Comparison of ENCODE assay signal across 26 mouse cellular contexts in genomic region chr8:79084359-79084820, GRCm38 (mm10). TPM values are rescaled to one million over a fixed set of nuclear protein-coding genes. Genes with fewer than 3 reads are reported as not detected.
DNase-seq lines count a peak whose midpoint lies in the region; ATAC-seq and TF ChIP-seq lines count a peak whose summit lies in the region.
"Had no signal": no experiment of that assay in that cellular context is flagged by ENCODE, and none has a peak within 500 bp of the region (broad histone marks: within the 10 kb centered on the region; RNA-seq: fewer than 3 reads in every experiment).

No protein-coding gene starts in this region.

- H3K4me1 ChIP-seq in heart, embryonic 13.5 days: peaks cover 58% of the 10 kb centered on the region
- H3K4me1 ChIP-seq in intestine, embryonic 16.5 days (ENCODE audit: control insufficient read depth, insufficient read depth, low read length): peaks cover 15% of the 10 kb centered on the region; the same call in 1 of the 2 replicates
- H3K4me1 ChIP-seq in intestine, postnatal 0 days (replicated peaks; ENCODE audit: control insufficient read depth, insufficient read depth, low read length): 0 out of 2 replicates have a peak, but pooled peaks cover 3% of the 10 kb centered on the region
- peaks cover 5% of the 10 kb centered on the region; the same call in 1 of the 2 replicates for H3K4me1 ChIP-seq in neural tube, embryonic 11.5 days (ENCODE audit: control insufficient read depth, insufficient read depth, low read length)
- H3K4me1 ChIP-seq: liver, embryonic 12.5 days had no signal

- H3K4me3 ChIP-seq in heart, embryonic 13.5 days: no peak overlapping the region
- H3K4me3 ChIP-seq in intestine, embryonic 16.5 days (ENCODE audit: low read length): no peak overlapping the region
- H3K4me3 ChIP-seq in intestine, postnatal 0 days (ENCODE audit: low read depth, low read length): no peak overlapping the region
- no peak overlapping the region for H3K4me3 ChIP-seq in neural tube, embryonic 11.5 days (ENCODE audit: low read depth, low read length)
- H3K4me3 ChIP-seq: forebrain, embryonic 13.5 days; hindbrain, embryonic 10.5 days; intestine, embryonic 15.5 days; liver, embryonic 12.5 days; neural tube, embryonic 12.5 days had no signal

- no peaks in the 10 kb centered on the region for H3K27me3 ChIP-seq in heart, embryonic 13.5 days (replicated peaks)
- no peaks in the 10 kb centered on the region for H3K27me3 ChIP-seq in intestine, embryonic 16.5 days (replicated peaks; ENCODE audit: control insufficient read depth, insufficient read depth, low read length)
- no peaks in the 10 kb centered on the region for H3K27me3 ChIP-seq in intestine, postnatal 0 days (replicated peaks; ENCODE audit: control insufficient read depth, insufficient read depth, low read length)
- H3K27me3 ChIP-seq in neural tube, embryonic 11.5 days (ENCODE audit: control insufficient read depth, insufficient read depth, low read length): no peaks in the 10 kb centered on the region
- H3K27me3 ChIP-seq: forebrain, embryonic 13.5 days; intestine, embryonic 15.5 days; liver, embryonic 12.5 days; neural tube, embryonic 12.5 days had no signal

- intact Hi-C loops in heart, postnatal 25 days (cut with DNase I): loop anchor here (1.0 kb wide), 2 partner anchors 20 to 55 kb away; no protein-coding TSS in a partner anchor

- no peak overlapping the region for H3K9ac ChIP-seq in heart, embryonic 13.5 days
- H3K9ac ChIP-seq in intestine, embryonic 16.5 days (ENCODE audit: low read depth, low read length): no peak overlapping the region
- no peak overlapping the region for H3K9ac ChIP-seq in intestine, postnatal 0 days (ENCODE audit: low read depth, low read length)
- no peak overlapping the region for H3K9ac ChIP-seq in neural tube, embryonic 11.5 days (ENCODE audit: low read length)
- H3K9ac ChIP-seq: forebrain, embryonic 13.5 days; intestine, embryonic 15.5 days; liver, embryonic 12.5 days; liver, postnatal 0 days; neural tube, embryonic 12.5 days had no signal

- DNase-seq in heart, postnatal 25 days (ENCODE audit: low spot score): no peak
- peak; percentile 1 for DNase-seq in neural tube, embryonic 11.5 days (ENCODE audit: low spot score)
- DNase-seq in neural tube, embryonic 10.5 days (ENCODE audit: extremely low spot score, low spot score): no peak
- peak; percentile 21 for DNase-seq in skeletal muscle tissue, adult 2 months (ENCODE audit: low read depth, low spot score)
- DNase-seq in urinary bladder, postnatal 4 days (ENCODE audit: low spot score in 2 of 2): no peak
- DNase-seq: adrenal gland, adult 8-10 months; B cell, adult 2 months; cerebellum, adult 8-10 months; cerebellum, postnatal 25 days; gastrocnemius, postnatal 25 days; kidney, postnatal 4 days; left cerebral cortex, postnatal 4 days; liver, postnatal 0 days; lung, postnatal 10 days; midbrain, embryonic 14.5 days; right cerebral cortex, postnatal 4 days had no signal

- no peak for TF ChIP-seq CTCF in intestine, postnatal 0 days (IDR thresholded peaks at IDR 0.05; ENCODE audit: low read depth)

- H3K27ac ChIP-seq in heart, embryonic 13.5 days (replicated peaks): peak overlapping the region; percentile 40
- H3K27ac ChIP-seq in intestine, embryonic 16.5 days (ENCODE audit: low read length): 0 out of 2 replicates have a peak overlapping the region, but pooled peaks have one; percentile 30
- H3K27ac ChIP-seq in intestine, postnatal 0 days (ENCODE audit: low read depth, low read length): no peak overlapping the region
- no peak overlapping the region for H3K27ac ChIP-seq in neural tube, embryonic 11.5 days (ENCODE audit: low read depth, low read length)
- H3K27ac ChIP-seq: forebrain, embryonic 13.5 days; hindbrain, embryonic 10.5 days; hindbrain, postnatal 0 days; intestine, embryonic 15.5 days; liver, embryonic 12.5 days; macrophage; neural tube, embryonic 12.5 days had no signal

- H3K36me3 ChIP-seq in heart, embryonic 13.5 days: peaks cover 52% of the 10 kb centered on the region
- H3K36me3 ChIP-seq in intestine, embryonic 16.5 days (ENCODE audit: control insufficient read depth, insufficient read depth, low read length): no peaks in the 10 kb centered on the region; the same call in none of the 2 replicates
- peaks cover 2% of the 10 kb centered on the region; the same call in 1 of the 2 replicates for H3K36me3 ChIP-seq in intestine, postnatal 0 days (ENCODE audit: control insufficient read depth, insufficient read depth)
- peaks cover 6% of the 10 kb centered on the region; the same call in 1 of the 2 replicates for H3K36me3 ChIP-seq in neural tube, embryonic 11.5 days (ENCODE audit: control insufficient read depth, insufficient read depth, low read length)
- H3K36me3 ChIP-seq: intestine, embryonic 15.5 days had no signal

- no peaks in the 10 kb centered on the region for H3K9me3 ChIP-seq in heart, embryonic 13.5 days
- no peaks in the 10 kb centered on the region for H3K9me3 ChIP-seq in intestine, embryonic 16.5 days (ENCODE audit: control insufficient read depth, low read length)
- no peaks in the 10 kb centered on the region for H3K9me3 ChIP-seq in intestine, postnatal 0 days (ENCODE audit: control insufficient read depth)
- no peaks in the 10 kb centered on the region for H3K9me3 ChIP-seq in neural tube, embryonic 11.5 days (ENCODE audit: control insufficient read depth, low read length)
- H3K9me3 ChIP-seq: forebrain, embryonic 13.5 days; hindbrain, embryonic 10.5 days; intestine, embryonic 15.5 days; liver, embryonic 12.5 days; neural tube, embryonic 12.5 days had no signal

- WGBS in heart, embryonic 13.5 days: 74% methylated on average over 3 of the region's 3 CpGs
- WGBS in intestine, embryonic 16.5 days: 81% methylated on average over 3 of the region's 3 CpGs
- 76% methylated on average over 3 of the region's 3 CpGs for WGBS in intestine, postnatal 0 days
- 86% methylated on average over 3 of the region's 3 CpGs for WGBS in neural tube, embryonic 11.5 days

- no peak for ATAC-seq in heart, embryonic 13.5 days (ENCODE audit: extremely low read depth, insufficient number of reproducible peaks, low FRiP score, low TSS enrichment)
- no peak for ATAC-seq in intestine, embryonic 16.5 days
- no peak for ATAC-seq in intestine, postnatal 0 days
- no peak for ATAC-seq in neural tube, embryonic 11.5 days (ENCODE audit: insufficient read depth, low FRiP score, low TSS enrichment)
- ATAC-seq: hindbrain, postnatal 0 days; intestine, embryonic 15.5 days; liver, embryonic 12.5 days; liver, postnatal 0 days had no signal

- no peak overlapping the region for H3K4me2 ChIP-seq in heart, embryonic 13.5 days
- no peak overlapping the region for H3K4me2 ChIP-seq in intestine, embryonic 16.5 days (ENCODE audit: low read depth, low read length)
- no peak overlapping the region for H3K4me2 ChIP-seq in intestine, postnatal 0 days (replicated peaks; ENCODE audit: low read depth)
- no peak overlapping the region for H3K4me2 ChIP-seq in neural tube, embryonic 11.5 days (ENCODE audit: low read depth)
- H3K4me2 ChIP-seq: forebrain, embryonic 13.5 days; intestine, embryonic 15.5 days; liver, embryonic 12.5 days; neural tube, embryonic 12.5 days had no signal

RNA-seq across cellular contexts. Expression of gene Zfp827, which starts 56.2 kb away (rescaled TPM):
- 7.4 and 7.6 TPM in 2 replicates for polyA plus RNA-seq in heart, embryonic 13.5 days (2015; fragmentation: Nextera tagmentation; extraction: Ambion mirVana)
- 10 to 100 TPM; 13.2 to 13.6 TPM for total RNA-seq in heart, postnatal 25 days (2021)
- polyA plus RNA-seq in intestine, embryonic 16.5 days (2015; fragmentation: Nextera tagmentation; extraction: Ambion mirVana): 5.1 and 5.2 TPM in 2 replicates
- 4.2 and 4.3 TPM in 2 replicates for polyA plus RNA-seq in intestine, postnatal 0 days (2015; fragmentation: Nextera tagmentation; extraction: Ambion mirVana)
- polyA plus RNA-seq in neural tube, embryonic 11.5 days (2014; fragmentation: Nextera tagmentation; extraction: Ambion mirVana): 12.1 and 12.5 TPM in 2 replicates

Comparison
In these comparisons a context has a peak if more than half of its experiments do, and no peak if none do; other contexts are left out.
1. H3K27ac ChIP-seq: peak in heart, embryonic 13.5 days (single experiment) and intestine, embryonic 16.5 days (single experiment); none in intestine, postnatal 0 days (single experiment) and neural tube, embryonic 11.5 days (single experiment).
2. DNase-seq: peak in neural tube, embryonic 11.5 days (single experiment) and skeletal muscle tissue, adult 2 months (single experiment); none in heart, postnatal 25 days (single experiment), neural tube, embryonic 10.5 days (single experiment) and urinary bladder, postnatal 4 days (0 of 2).